Mouse (Mus musculus): ENCODE measurements around the gene Lemd1.

GRCm38 (mm10) chr1:132153086-132153690 lies 38.0 kb upstream of the Lemd1 start:
- TF ChIP-seq GATA1 (IDR thresholded peaks at IDR 0.05; ENCODE audit: low read length) (no peak), TAL1 (IDR thresholded peaks at IDR 0.05; ENCODE audit: low read length) (no peak)
